Mouse (Mus musculus) monocyte, adult 5-6 weeks (primary cell): Measurements from ENCODE around the gene Ephb1. TPM values are rescaled to one million over a fixed set of nuclear protein-coding genes. Genes with fewer than 3 reads are reported as not detected.

Experiments
- ATAC-seq: fragments of 153-309, 156-312 bp; replicated peaks from 2 replicates; pipeline ENCODE4 v1.8.0; 2017; ENCODE audit warnings: mild to moderate bottlenecking; ENCODE audit not compliant: low TSS enrichment, insufficient number of reproducible peaks, severe bottlenecking, poor library complexity, low FRiP score
- total RNA-seq: library from RNA; stranded (forward); fragments of 200-1000, 200-491, 200-594 nt; gene quantifications from 3 replicates; pipeline ENCODE4 v1.2.3, GENCODE M21; 2017

Gene Ephb1
- total RNA-seq, 1 experiment from 2014 or later, result not detected

GRCm38 (mm10) chr9:102315436-102315835 is 39.1 kb downstream of the Ephb1 start:
- no peak for ATAC-seq

DNA sequence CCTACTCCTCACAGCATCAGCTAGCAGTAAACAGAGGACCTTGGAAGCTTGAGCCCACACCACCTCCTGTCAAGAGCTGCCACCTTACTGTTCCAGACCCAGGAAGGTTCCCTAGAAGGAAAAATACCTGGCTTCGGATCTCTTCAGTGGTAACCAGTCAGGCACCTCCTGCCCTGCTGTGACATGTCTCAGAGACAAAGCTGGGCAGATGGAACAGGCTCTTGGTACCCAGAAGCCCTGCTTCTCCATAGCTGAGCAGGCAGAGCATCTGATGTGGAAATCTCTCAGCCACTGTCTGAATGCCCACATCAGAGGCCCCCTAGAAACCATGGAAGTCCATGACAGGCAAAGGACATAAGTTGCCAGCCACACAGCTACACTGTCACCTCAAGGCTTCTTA is 39.7 kb downstream of the Ephb1 start:
- ATAC-seq, result no peak

- ATAC-seq, result no peak
These were observed 44.1 kb downstream of the Ephb1 start for GRCm38 (mm10) chr9:102310431-102310830.

GRCm38 (mm10) chr9:102309278-102309677 is 45.2 kb downstream of the Ephb1 start:
- no peak for ATAC-seq

DNA sequence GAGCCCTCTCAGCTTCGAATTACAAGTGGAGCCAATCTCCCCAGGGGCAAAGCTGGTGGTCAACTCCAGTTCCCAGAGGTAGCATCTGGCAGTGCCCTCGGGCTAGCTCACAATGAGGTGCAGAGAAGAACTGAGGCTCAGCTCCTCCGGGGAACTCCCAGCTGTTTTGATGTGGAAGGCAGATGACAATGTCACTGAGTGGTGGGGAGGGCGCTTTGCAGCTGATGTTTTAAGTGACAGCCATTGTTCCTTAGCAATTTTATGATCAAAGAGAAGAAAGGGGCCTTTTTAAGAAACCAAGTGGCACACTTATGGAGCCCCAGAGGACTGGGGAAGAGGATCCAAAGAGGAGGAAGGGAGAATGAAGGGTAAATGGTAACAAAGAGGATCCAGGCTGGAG is 46.8 kb downstream of the Ephb1 start:
- no peak for ATAC-seq

DNA sequence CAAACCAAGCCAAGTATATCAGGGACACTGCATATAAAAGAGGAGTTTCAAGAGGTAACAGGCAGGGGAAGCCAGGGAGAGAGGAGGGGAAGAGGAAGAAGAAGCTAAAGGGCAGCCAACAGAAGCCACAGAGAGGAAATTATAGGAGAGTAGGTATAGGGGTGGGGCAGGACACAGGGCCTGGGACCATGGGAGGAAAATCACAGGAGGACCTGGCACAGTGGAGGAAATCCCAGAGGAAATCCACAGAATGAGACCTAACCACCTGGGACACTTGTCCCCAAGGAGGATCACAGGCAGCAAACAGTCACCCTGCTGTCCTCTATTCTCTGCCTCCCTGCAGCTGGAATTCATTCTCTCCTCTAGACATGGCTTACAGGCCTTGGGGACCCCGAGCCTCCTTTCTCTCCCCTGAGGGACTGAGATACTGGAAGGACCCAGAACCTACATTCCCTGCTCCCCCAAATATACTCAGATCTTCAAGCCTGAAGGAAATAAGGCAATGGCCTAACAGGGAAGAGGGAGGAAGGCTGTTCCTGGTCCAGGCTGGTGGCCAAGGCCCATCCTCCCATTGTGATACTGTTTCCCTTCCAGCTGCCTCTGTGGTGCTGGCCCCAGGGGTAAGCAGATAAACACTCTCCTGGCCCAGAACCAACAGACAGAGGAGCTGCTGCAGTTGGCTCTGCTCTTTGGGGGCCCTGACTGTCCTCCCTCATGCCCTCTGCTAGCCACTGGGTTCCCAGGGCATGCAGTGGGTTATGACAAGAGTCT is 47.7 kb downstream of the Ephb1 start:
- no peak for ATAC-seq

- no peak for ATAC-seq
These were observed 48.9 kb downstream of the Ephb1 start for GRCm38 (mm10) chr9:102305432-102306100.

DNA sequence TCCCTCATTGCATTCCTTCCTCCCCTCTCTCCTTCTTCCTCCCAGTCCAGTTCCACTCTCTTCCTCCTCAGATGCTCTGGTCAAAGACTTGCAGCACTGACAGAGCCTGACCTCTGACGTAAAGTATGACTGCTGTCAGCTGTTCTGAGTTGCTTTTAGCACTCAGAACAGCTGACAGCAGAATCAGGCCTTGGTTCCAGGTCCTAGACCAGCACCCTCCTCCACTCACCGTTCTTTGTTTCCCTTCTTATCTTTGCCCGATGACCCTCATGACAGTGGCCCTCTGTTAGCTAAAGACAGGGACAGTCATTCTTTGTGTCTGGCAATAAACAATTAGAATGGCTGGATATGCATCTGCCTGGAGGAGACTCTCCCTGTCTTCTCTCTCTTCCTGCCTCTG is 49.7 kb downstream of the Ephb1 start:
- ATAC-seq, result no peak

- ATAC-seq, result no peak
These were observed 50.6 kb downstream of the Ephb1 start for GRCm38 (mm10) chr9:102303882-102304281.

DNA sequence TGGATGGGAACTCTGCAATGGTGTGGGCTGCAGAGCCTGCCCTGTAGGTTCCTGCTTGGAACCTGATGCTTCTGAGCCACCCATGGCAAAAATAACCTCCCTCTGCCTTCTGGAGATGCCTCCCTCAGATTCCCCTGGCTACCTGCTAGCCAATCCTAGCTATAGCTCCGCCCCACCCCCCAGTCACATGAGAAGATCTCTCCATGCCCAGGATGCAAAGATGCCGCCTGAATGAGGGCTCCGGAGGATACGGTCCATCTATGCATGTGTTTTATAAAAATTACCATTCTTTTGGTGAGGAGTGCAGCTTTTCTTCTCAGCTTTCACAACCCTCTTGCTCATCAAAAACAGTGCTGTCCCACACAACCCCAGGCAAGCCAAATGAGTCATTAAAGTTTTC is 53.5 kb downstream of the Ephb1 start:
- ATAC-seq, result no peak

- no peak for ATAC-seq
These were observed 55.8 kb downstream of the Ephb1 start for GRCm38 (mm10) chr9:102298741-102299140.

DNA sequence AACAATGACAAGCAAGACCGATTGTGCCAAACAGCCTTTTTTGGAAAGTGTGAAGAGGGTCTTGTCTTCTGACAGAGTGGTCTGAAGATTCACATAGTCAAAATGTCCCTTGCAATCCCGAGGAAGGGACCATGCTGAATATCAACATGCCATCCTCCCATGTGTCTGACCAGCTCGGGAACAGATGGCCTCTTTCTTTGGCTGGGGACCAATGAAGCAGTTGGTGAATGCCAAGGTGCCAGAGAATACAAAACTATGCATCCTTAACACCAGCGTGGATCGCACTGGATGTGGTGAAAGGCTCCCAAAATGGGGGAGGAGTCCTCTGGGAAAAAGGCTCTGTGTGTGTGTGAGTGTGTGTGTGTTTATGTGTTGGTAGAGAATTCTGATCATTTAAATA is 56.5 kb downstream of the Ephb1 start:
- ATAC-seq, result no peak

GRCm38 (mm10) chr9:102297176-102297575 is 57.3 kb downstream of the Ephb1 start:
- ATAC-seq, result no peak

GRCm38 (mm10) chr9:102293605-102294004 is 60.9 kb downstream of the Ephb1 start:
- ATAC-seq, result no peak

GRCm38 (mm10) chr9:102291230-102291629 is 63.3 kb downstream of the Ephb1 start:
- ATAC-seq, result no peak

DNA sequence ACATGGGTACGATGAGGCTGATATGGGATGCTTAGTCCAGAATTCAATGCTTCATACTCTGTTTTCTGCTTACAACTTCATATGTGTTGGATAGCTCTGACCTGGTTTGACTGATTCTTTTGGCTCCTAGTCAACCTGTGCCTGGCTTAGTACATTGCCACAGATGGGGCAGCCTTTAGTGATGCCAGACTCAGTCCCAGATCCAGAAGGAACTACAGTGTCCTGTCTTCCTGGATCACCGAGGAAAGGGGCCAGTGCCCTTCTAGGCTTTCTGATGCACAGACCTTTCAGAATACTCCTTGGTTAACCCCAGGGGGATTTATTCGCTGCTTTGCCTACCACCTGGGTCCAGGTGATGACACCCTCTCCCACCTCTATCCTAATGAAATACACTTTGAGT is 66.1 kb downstream of the Ephb1 start:
- ATAC-seq, result no peak

GRCm38 (mm10) chr9:102275931-102276330 is 78.6 kb downstream of the Ephb1 start:
- no peak for ATAC-seq

DNA sequence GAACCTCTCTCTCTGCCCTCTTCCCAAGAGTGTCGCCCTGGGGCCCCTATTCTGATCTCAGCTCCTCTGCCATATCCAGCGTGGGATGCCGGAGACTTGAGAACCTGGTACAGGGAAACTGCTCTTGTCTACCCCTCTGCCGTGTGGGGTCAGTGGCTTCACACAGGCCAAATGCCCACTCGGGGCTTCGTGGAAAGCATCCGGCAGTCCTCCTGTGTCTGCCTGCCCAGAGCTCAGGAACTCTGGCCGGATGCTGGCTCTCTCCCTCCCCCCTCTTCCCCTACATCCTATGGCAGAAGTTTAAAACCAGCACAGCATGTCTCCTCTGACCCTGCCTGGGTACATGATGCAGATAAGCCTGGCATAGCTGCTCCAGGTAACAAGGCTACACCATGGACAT is 80.5 kb downstream of the Ephb1 start:
- no peak for ATAC-seq

GRCm38 (mm10) chr9:102273469-102273808 is 81.1 kb downstream of the Ephb1 start:
- no peak for ATAC-seq

GRCm38 (mm10) chr9:102272731-102273468 is 81.6 kb downstream of the Ephb1 start:
- ATAC-seq, result no peak
